Mouse (Mus musculus) cerebral cortex, adult 2 months (tissue): ENCODE measurements around the gene Prrg2.

Source experiments
- WGBS: fragments of 180-500 bp; shearing (Covaris S2); methylation state at CpG from one replicate; pipeline ENCODE4 v1.1.7; 2018; 5-methylcytosine and 5-hydroxymethylcytosine counted together

Prrg2 gene

DNA sequence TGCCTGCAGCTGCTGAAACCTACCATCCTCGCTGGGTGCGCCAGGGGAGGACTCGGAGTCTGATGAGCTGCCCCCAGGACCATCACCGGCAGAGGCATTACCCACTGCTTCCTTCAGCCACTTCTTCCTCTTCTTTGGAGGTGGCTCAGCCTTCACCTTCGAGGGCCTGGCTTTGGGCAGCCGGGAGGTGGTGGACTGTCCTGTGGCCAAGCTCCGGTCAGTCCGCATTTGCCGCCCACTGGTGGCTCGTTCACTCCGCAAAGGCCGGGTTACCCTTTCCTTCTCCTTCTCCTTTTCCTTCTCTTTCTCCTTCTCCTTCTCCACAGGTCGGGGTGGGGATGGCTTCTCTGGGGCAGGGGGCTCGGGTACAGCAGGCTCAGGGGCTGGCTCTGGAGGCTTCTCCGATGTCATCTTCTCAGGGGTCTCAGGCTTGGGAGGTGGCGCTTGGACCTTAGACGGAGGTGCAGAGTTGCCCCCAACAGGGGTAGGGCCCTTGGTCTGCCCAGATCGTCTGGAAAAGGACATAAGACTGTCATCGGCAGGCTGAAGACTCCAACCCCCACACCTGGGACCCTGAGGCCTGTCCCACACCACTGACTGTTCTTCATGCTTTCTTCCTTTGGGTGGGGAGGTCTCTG lies 28.6 kb downstream of the Prrg2 start:
- 94% methylated on average over 19 of the region's 19 CpGs for WGBS

GRCm38 (mm10) chr7:45030857-45031256 lies 31.6 kb downstream of the Prrg2 start:
- 94% methylated on average over 8 of the region's 8 CpGs for WGBS

GRCm38 (mm10) chr7:45029995-45030394 lies 32.5 kb downstream of the Prrg2 start:
- WGBS: 89% methylated on average over 6 of the region's 6 CpGs

DNA sequence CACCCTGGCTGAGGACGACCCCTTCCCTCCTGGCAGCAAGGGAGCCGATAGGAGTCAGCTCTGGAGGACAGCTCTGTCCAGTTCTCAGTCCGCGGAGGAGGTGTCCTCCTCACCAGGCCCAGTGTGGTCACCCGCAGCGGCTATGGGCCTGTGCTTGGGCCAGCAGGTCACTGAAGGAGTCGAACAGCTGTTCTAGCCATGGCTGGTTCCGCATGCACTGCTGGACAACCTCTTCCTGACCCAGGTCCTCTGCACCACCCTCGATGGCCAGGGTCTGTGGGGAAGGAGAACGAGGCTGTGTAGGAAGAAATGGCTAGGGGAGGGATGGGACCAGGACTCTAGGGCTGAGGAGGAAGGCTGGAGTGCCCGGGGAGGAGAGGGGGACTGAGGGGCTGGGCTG lies 34.1 kb downstream of the Prrg2 start:
- WGBS: 91% methylated on average over 11 of the region's 11 CpGs

DNA sequence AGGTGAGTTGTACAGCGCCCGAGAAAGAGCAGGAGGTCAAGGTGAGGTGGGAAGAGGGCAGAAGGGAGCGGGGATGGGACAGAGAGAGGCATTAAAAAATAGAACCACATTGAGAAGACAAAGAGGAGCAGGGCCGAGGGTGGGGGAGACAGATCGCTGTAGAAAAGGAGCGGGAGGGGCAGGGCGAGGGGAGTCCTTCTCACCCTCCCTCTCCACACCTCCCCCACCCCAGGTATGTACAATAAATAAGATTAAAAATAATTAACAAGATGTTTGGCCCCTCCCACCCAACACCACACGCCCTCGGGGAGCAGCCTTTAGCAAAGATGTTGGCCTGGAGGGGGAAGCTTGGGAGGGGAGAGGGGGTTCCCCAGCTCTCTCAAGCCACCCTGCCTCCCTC lies 34.7 kb downstream of the Prrg2 start:
- WGBS: 91% methylated on average over 9 of the region's 9 CpGs

DNA sequence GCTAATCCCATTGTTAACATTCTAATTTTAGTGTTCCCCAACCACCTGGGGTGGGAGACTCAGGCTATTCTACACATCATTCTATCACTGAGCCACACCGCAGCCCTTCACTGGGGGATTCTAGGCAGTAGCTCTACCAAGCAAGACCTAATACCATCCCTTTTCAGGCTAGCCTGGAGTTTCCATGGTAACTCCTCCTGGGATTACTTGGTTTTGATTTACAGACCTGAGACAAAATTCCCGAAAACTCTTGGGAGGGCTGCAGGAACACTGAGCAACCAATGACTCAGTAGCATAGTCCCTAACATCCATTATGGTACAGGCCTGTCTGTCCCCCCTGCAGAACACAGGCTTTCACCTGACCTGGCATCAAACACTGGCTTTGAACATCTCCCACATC lies 36.2 kb downstream of the Prrg2 start:
- 62% methylated on average over 2 of the region's 2 CpGs for WGBS

- WGBS: 46% methylated on average over 8 of the region's 8 CpGs
These were observed 36.8 kb downstream of the Prrg2 start for GRCm38 (mm10) chr7:45025601-45026220.

DNA sequence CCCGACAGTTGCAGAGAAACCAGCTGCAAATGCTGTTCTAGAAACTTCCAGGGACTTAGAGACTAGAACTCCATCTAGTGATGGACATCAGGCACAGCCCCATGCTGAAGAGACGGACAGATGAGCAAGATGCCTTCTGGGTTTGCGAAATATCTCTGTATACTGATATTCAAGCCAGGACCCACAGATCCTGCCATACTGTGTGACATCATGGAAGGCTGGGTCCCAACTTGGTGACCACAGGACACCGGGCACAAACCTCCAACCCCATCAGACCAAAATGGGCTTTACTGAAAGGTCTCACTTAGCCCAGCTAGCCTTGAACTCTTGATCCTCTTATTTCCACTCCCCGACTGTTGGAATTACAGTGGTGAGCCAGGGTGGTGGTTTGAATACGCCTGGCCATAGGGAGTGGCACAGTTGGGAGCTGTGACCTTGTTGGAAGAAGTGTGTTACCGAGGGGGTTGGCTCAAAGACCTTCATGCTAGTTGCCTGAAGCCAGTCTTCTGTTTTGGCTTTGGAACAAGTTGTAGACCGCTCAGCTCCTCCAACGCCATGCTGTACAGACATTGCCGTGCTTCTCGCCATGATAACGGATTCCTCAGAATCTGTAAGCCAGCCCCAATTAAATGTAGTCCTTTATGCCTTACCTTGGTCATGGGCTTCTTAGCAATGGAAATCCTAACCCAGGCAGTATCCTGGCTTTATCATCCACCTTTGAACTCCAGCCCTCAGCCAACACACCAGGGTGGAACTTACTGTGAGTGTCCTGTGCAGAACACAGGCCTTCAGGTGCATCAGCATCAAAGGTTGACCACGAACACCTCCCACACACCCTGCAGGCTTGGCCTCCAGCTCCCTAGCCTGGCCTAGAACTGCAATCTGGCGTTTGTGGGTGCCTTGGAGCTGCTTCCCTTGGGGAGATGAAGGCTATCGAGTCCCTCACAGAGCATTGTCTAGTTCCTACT lies 37.9 kb downstream of the Prrg2 start:
- WGBS: 74% methylated on average over 15 of the region's 15 CpGs

DNA sequence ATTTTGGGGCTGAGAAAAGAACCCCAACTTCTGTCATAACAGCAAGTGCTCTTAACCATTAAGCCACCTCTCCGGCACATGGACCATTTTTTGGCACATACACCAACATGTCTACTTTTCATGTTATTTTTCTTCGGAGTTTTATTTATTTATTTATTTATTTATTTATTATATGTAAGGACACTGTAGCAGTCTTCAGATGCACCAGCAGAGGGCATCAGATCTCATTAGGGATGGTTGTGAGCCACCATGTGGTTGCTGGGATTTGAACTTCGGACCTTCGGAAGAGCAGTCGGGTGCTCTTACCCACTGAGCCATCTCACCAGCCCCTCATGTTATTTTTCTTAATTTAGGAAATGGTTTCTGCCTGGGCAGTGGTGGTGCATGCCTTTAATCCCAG lies 38.8 kb downstream of the Prrg2 start:
- WGBS: 73% methylated on average over 5 of the region's 5 CpGs

GRCm38 (mm10) chr7:45020225-45020624 lies 42.3 kb downstream of the Prrg2 start:
- WGBS: 79% methylated on average over 9 of the region's 9 CpGs

- 38% methylated on average over 8 of the region's 8 CpGs for WGBS
These were observed 43.4 kb downstream of the Prrg2 start for GRCm38 (mm10) chr7:45019031-45019571.

DNA sequence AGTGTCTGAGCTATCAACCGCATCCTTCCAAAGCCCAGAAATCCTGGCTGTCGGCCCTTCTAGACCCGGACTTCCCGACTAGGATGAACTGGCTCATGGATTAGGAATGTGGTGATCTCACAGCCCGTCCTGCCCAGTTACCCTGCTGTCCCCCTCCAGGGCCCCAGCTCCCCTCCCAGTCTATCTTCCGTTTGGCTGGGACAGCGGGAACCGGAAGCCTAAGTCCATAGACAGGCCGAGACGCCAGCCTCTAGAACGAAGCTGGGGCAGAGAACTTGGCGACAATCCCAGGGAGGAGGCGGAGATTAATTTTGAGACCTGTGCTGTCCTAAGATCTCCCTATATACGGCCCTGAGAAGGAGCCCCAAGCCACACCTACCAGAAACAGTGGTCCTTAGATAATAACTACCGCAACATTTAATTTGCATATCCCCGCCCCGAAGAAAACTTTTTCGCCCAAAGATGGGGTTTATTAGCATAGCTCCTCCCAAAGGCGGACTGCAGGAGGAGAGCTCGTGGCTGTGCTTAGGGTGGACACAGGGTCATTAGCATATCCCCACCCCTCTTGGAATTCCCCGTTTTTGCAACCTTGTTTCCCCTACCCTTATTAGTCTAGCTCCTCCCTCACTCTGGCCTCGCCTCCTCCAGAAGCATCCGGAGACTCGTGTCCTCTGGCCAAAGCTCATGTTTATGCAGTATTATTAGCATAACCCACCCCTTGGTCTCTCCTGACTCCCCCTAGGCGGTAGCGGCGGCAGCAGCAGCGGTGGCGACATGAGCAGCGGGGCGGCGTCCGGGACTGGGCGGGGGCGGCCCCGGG lies 45.0 kb downstream of the Prrg2 start, which contains the start of gene Rras:
Rras (plus strand) TSS at position 720 of the 820 bp plus-strand sequence.
- under 1% methylated on average over 36 of the region's 36 CpGs for WGBS

DNA sequence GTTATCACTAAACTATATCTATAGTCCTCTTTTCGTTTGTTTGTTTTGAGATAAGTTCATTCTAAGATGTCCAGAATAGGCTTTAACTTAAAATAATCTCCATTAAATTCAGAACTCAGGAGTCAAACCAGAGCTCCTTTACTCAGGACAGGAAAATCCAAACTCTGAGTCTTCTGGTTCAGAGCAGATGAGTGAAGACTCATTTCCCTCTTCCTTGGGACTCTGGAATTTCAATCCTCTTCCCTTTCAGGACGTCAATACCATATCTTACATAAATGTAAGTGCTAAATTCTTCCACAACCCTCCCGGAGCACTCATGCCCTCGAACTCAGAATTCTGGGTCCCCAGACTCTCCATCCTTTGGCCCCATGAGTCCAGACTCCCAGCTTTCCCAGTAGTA lies 45.7 kb downstream of the Prrg2 start:
- under 1% methylated on average over 4 of the region's 4 CpGs for WGBS

DNA sequence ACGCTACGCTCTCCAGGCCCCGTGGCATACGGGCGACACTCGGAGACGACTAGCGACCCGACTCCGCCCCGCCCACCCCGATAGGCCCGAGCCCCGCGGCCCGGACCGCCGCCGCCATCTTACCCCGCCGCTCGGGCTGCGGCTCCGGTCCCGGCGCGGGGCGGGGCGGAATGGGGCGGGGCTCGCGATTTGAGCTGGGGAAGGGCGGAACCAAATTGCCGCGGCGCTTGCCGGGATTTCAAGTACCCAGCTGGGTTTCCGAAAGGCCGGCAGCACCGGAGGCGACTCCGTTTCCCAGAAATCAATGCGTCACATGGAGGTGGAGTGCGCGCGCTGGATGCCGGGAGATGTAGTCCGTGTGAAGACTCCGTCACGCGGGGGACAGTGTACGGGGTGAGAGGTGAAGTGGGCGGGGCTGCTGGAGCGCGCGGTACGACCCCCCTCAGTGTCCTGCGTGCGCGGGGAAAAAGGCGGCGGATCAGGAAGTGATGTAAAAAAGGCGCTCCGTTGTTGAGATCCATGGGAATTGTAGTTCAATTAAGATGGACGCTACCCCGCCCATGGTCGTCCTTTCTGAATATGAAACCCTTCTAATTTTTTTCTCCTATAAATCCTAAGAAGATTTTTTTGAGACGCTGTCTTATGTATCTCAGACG lies 46.4 kb downstream of the Prrg2 start, which contains the start of gene Scaf1:
Scaf1 (minus strand) TSS at position 407 of the 656 bp plus-strand sequence.
- WGBS: under 1% methylated on average over 69 of the region's 69 CpGs

DNA sequence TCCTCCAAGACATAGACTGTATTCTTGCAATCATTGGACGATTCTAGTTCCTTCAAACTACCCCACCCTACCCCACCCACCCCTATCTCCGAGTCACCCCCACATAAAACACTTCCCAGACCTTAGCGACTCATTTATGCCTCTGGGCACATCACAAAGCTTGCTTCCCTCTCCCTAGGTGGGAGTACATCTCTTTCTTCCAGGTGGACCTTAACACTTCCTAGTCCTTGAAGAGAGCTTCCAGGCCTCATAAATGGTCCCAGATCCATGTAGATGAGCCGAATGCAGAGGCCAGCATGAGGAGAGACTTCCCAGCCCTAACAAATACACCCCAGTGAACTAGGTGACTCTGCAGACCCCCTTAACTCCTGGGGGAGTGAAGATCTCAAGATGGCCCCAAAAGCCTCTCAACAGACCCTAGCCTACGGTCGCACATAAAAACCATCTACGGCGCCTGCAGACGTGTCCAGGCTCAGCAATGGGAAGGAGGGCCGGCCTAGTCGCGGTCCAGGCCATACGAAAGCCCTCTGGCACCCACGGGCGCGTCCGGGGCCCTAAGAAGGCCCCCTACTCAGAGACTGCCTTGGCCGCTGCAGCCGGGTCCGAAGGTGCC lies 47.0 kb downstream of the Prrg2 start:
- under 1% methylated on average over 20 of the region's 20 CpGs for WGBS

DNA sequence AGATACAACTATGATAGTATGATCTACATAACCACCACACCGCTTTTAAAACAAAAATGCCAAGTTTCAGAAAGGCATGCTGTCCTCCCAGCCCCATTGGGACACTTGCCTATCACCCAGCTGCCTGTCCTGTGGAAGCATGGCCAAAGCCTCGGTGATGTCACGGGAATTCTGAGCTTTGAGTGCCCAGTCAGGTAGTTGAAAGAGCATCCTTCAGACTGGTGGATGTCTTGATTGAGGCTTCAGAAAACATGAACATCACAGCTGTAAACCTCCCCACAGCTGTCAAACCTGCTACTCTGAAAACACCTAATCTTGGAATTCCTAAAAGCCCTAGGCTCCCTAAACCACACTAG lies 48.4 kb downstream of the Prrg2 start:
- 93% methylated on average over 3 of the region's 3 CpGs for WGBS

DNA sequence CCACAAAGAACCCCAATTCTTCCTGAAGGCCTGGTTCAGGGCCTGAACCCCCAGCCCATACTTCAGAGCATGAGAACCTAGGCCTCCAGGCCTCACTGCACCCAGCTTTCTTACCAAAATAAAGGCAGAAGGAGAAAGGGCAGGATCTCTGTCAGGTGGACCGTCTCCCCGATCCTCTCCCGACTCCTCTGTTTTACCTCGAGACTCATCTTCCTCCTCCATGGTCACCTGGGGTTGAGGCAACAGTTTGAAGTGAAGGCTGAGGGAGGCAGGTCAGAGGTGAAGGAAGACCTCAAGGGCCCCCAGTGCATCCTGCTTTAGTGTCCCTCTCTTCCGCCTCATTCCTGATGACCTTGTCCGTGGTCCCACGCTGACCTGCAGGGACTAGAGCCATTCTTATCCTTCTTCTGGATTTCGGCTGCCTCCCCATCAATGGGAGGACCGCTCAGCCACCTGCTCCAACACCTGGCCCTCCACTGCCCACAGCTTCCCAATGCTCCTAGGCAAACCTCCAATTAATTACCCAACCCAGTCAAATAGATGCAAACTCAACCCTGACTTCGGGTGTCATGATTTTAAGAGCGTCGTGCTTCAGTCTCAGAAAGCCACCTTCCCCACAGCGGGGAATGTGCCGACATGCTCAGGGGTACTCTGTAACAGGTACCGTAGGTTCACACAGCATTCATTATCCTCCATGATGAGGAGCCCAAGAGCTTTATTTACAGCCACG lies 48.9 kb downstream of the Prrg2 start:
- WGBS: 92% methylated on average over 16 of the region's 16 CpGs

DNA sequence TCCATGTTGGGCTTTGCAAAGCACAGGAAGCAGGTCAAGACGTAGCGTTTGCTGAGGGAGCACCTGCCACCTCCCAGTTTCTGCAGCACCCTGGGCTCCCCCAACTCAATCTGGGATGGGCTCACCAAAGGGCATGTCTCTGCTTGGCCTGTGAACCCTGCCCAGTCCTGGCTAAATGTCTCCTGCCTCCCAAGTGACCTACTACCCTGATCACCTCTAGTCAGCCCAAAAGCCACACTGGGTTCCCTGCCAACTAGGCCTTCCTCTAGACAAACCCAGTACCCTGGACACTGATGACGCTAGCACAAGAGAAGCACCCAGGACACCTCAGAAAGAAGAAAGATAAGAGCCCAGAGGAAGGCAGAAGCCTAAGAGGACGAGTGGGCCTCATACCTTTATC lies 49.7 kb downstream of the Prrg2 start:
- 79% methylated on average over 4 of the region's 4 CpGs for WGBS

DNA sequence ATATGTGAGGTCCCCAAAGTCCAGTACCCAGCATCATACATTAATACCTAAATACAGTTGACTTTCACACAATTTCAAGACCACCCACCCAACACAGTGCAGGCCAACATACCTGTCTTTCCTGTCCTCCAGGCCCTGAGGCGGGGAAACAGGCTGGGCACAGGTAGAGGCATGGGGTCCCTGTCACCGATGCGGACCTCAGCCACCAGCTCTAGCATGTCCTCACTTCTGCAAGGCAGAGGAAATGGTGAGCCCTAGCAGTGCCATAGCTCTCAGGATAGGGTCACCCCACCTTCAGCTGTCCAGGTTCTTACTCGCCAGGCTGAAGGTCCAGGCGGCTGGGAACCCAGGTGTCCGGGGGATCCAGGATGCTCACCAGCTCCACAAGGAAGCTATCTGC lies 50.5 kb downstream of the Prrg2 start:
- 98% methylated on average over 6 of the region's 6 CpGs for WGBS

DNA sequence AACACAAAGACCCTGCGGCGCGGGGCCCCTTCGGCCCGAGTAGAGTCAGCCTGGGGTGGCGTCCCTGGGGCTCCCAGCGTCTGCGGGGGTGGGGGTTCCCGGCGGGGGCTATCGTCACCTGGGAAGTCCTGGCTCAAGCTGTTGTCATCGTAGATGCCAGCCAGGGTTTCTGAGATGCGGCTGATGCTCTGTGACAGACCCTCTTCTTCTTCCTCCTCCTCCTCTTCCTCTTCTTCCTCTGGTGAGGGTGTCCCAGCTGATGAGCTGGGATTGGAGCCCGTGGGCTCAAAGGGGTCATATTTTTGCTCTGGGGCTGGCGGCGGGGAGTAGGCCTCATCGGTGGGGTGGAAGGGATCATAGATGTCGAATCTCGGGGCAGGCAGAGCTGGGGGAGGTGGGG lies 54.1 kb downstream of the Prrg2 start:
- WGBS: 94% methylated on average over 19 of the region's 19 CpGs
